Mouse (Mus musculus): ENCODE results near the gene Olfr49.

DNA sequence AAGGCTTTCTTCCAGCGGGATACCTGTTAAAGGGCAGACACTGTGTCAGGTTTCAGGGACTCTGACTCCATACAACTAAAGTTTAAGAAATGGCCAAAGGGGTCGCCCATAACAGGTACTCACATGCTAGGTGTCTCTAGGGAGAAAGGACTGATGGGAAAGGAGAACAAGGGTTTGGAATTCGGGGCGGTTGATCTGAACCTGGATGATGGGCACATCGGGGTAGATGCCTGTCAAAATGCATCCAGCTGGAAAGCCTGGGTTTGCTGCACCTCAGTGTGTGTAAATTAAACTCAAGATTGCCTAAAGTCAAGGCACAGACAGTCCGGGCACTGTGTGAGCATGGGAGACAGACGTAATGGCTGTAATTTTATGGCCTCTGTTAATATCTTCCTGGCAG, 56.2 kb downstream of the Olfr49 start:
- no peak for TF ChIP-seq CTCF (IDR thresholded peaks at IDR 0.05; ENCODE audit: extremely low read depth, insufficient read depth, low read length)
- no peak for TF ChIP-seq POLR2A (IDR thresholded peaks at IDR 0.05; ENCODE audit: extremely low read depth, insufficient read depth, low read length)
